Mouse (Mus musculus) megakaryocyte, embryonic 14.5 days (primary cell): ENCODE results near the gene Ankrd11.

ENCODE experiments used
- FLI1 ChIP-seq: IDR thresholded peaks from 2 replicates; pipeline ENCODE4 v1.6.1; 2012; ENCODE audit warnings: low read length, inconsistent platforms, mixed read lengths
- GATA1 ChIP-seq: IDR thresholded peaks from 3 replicates; pipeline ENCODE4 v1.6.1; 2012; ENCODE audit warnings: mixed read lengths, low read length, inconsistent platforms, borderline replicate concordance

- no peak for TF ChIP-seq FLI1
- TF ChIP-seq GATA1 = no peak
These were observed 92.4 kb downstream of the Ankrd11 start for GRCm38 (mm10) chr8:122949701-122950100.
